Mouse (Mus musculus) cerebellum, adult 9-10 months (tissue): ENCODE measurements around the gene Slc25a47.

ENCODE experiments used
- DNase-seq: peaks from one replicate; pipeline ENCODE4 v3.0.0; 2022

The Slc25a47 gene

DNA sequence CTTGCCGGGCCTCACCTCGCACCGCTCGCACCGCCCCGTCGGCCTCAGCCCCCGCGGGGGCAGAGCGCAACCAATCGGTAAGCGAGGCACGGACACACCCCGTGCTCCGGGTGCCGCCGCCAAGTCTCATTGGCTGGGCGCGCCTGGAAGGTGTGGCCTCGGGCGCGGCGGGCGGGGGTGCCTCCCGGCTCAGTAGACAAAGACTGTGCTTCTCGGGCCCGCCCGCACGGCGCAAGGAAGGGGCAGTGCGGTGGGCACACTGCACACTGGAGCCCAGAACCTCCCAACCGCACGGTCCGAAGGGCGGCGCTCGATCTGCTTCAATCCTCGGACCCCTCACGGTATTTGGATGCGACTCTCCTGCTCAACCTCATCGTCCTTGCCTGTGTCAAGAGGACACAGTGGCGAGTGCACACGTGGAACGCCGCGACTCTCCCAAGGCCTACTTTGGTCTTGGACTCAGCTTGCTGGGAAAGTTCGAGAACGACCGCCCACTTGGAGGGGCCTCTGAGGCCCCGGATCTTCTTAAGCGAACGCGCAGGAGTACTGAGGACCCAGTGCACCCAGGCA, at the start of gene Slc25a47, which contains the start of gene Slc25a29:
Gene Slc25a47 (plus strand): TSS at position 207 of the 570 bp plus-strand sequence.
Gene Slc25a29 (minus strand): TSS at position 44 of the 570 bp plus-strand sequence.
- DNase-seq, result peak; percentile 98

DNA sequence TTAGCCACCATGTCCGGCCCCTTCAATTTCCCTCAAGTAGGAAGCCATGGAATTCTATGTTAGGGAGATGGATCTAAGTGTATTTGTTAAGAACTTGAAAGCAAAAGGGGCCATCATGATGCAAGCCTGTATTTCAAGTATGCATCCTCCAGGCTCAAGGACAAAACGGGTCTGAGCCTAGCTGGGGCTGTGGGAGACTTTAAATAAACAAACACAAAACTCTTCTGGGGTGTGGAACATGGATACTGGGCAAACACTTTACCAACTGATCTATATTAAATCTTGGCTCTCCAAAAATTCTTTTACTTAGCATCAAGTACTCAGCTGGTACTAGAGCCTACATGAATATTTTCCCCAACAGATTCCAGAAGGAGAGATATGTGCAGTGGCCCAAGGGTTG, 48.5 kb upstream of the Slc25a47 start:
- DNase-seq, result peak; percentile 3

DNA sequence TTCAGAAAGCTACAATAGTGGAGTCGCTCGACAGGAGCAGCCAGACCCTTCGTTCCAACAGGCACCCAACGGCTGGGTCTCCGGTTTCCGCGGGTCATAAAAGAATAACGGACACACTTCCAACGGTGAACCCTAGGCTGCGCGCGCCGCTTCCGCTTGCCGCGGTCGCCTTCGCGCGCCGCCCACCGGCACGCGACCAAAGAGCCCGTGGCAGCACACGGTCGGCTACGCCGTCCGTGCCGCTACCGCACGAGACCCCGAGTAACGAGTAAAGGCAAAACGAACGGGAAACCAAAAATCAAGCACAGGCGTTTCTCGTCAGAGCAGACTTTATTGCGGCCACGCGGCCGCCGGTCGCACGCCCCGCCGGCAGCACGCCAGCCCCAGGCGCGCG, 43.7 kb upstream of the Slc25a47 start:
- peak; percentile 82 for DNase-seq

DNA sequence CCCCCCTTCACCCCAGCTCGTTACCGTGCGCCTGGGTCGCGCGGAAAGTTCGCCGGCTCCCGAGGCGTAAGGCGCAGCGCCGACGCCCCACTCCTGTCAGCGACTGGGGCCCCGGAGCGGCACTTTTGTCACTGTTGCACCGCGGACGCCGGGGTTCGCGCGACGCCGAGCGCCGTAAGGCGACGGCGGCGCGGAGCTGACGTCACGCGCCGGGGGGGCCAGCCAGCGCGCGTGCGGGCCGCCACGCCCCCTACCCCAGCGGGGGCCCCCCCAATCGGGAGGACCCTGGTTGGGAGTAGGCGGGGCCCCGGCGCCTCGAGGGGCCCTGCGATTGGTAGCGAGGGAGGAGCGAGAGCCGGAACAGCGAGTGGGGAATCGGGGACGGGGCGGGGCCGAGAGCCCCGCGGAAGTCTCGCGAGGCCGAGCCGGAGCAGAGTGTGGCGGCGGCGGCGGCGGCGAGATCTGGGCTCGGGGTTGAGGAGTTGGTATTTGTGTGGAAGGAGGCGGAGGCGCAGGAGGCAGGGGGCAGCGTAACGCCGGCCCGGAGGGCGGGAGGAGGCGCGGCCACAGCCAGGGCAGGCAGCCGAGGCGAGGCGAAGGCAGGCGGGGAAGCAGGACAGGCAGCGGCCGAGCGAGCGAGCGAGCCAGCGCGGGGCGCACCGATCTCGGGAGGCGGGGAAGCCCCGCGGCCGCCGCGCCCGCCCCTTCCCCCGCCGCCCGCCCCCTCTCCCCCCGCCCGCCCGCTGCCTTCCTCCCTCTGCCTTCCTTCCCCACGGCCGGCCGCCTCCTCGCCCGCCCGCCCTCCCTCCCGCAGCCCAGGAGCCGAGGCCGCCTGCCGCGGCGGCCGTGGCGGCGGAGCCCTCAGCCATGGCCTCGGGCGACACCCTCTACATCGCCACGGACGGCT, 43.0 kb upstream of the Slc25a47 start, which contains the start of gene Yy1:
Gene Yy1 (plus strand): TSS at position 428 of the 907 bp plus-strand sequence.
- peak; percentile 98 for DNase-seq

DNA sequence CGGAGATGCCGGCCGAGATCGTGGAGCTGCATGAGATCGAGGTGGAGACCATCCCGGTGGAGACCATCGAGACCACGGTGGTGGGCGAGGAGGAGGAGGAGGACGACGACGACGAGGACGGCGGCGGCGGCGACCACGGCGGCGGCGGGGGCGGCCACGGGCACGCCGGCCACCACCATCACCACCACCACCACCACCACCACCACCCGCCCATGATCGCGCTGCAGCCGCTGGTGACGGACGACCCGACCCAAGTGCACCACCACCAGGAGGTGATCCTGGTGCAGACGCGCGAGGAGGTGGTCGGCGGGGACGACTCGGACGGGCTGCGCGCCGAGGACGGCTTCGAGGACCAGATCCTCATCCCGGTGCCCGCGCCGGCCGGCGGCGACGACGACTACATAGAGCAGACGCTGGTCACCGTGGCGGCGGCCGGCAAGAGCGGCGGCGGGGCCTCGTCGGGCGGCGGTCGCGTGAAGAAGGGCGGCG, 42.3 kb upstream of the Slc25a47 start:
- peak; percentile 65 for DNase-seq

DNA sequence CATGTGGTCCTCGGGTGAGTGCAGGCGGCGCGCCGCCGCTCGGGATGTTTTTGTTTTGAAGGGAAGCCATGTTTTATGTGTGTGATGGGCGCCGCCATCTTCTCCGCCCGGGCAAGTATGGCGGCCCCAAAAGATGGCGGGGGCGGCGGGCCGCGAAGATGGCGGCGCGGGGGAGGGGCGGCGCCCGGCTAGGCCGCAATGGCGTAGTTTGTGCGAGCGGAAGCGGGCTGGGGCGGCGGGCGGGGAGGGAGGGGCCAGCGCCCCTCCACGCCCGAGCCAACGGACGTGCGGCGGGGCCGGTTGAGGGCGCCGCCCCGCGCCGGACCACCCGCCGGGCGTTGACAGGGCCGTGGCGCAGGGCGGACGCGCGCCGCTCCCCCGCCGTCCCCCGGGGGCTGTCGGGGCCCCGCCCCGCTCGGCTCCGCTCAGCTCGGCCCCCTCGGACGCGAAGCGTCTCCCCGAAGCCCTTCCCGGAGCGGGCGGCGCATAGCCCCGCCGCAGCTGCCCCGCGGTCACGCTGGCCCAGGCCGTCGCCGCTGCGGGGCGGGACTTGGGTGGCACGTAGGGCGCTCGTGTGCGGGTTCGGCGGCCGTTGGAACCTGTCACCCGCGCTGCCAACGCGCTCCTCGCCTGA, 41.7 kb upstream of the Slc25a47 start:
- peak; percentile 83 for DNase-seq

DNA sequence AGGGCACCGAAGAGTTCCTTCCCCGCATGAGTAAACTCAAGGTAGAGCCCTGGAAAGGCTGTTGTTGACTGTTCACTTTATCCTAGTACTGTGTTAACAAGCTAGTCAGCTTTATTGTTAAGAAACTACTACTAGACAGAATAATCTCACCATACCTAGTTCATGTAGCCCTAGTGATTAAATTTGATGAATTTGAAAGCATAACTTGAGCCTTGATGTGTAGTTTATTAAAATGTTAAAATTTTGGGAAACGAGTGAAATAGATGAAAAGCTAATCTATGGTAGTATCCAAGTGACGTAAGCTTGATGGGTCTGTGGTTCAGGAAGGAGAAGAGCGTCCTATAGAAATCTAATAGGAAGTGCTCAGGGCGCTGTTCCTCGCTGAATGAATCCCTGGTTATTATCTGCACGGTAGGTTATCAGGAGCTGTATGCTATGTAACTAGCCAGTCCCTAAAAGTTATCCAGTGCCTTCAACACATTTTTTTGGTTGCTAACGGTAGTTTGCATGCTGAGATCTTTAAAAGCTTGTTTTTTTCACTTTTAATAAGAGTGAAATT, 40.8 kb upstream of the Slc25a47 start:
- DNase-seq, result peak; percentile 52

DNA sequence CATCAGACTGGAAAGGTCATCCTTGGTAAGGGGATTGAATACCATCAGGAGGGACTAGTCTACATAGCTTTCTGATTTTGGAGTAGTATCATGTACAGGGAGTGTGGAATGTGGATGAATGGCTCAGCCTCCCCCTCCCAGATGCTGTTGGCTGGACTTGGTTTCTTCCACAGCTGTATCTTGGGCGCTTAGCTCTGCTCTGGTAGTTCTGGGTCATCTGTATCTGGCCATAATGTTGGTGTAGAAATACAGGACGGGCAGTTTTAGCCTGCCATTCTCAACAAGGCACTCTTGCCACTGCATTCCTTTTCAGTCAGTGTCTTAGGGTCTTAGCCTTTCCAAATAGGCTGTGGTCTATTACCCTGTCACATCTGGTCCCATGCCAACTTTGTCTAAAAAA, 34.2 kb upstream of the Slc25a47 start:
- no peak for DNase-seq

DNA sequence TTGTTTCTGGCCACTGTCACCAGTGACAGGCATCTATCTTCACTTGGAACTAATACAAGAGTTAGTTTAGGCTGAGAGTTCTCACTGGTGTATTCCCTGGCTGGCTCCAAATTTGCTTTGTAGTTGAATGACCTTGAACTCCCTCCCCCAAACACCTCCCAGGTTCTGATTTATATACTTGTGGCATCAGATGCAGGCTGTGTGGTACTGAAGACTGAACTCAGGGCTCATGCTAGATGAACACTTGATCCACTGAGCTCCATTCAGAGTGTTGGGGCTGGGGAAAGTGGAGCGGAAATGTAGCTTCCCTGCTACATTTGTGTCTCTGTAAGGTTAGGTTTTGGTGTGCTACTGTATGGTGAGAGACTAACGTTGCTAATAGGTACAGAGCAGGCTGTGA, 31.5 kb upstream of the Slc25a47 start:
- DNase-seq, result no peak

DNA sequence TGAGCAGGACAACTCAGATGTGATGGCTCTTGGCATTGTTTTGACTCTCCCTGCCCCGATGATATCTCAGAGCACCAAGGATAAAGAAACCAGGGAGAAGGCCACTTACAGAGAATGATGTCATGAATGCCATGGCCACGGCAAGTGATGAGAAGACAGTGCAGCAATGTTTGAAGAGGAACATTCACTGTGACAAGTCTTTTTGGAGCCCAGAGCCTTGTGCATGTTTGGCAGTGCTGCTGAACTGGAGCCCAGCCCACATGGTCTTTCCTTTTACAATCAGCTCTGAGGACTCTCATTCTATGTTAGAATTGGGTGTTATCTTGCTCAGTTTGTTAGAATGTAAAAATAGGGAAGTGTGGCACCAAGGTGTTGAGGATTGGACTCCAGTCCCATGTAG, 27.4 kb upstream of the Slc25a47 start:
- DNase-seq, result no peak

DNA sequence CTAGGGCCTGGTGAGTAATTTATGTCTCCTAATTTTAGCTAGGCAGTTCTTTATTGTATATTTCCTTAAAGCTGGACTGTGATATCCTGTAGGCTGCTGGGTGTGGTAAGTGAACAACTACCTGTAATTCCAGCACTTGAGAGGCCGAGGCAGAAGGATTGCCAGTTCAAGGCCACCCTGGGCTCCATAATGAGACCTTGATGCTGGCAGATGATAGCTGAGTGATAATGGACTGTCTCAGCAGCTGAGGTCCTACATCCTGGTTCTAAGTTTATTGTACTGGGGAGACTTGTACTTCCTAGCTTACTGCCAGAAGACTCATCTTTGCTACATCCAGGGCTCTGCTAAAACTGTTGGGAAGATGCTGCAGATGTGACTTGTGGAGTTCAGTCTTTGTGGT, 26.1 kb upstream of the Slc25a47 start:
- DNase-seq, result no peak

DNA sequence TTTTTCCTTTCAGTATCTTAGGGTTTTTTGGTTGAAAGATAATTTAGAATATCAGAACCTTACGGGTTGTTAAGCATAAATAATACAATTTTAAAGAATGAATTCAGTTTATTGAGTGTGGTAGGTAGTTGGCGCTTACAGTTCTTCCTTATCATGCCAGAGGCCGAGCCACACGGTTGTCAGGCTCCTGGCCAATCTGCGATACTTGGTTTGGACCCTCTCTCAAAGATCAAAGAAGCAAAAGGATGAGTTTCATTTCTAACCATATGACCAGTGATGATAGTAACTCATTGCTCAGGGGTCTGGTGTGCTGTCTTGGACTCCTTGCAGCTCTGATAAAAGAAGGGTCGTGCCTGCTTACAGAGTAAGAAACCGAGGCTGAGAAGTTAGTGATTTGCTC, 25.5 kb upstream of the Slc25a47 start:
- DNase-seq, result no peak

DNA sequence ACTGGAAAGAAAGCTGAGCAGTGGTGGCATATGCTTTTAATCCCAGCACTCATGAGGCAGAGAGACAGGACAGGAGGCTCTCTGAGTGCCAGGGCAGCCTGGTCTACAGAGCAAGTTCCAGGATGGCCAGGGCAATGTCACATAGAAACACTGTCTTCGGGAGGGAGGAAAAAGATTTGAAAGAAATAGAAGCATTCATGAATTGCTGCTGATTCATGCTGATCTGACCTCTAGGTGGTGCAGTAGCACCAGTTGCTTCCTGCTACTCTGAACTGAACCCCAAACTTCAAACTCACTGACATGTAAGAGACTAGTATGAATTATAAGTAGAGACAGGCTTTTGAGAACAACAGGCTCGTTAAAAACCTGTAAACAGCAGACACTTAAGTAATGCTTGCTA, 24.7 kb upstream of the Slc25a47 start:
- peak; percentile 57 for DNase-seq

DNA sequence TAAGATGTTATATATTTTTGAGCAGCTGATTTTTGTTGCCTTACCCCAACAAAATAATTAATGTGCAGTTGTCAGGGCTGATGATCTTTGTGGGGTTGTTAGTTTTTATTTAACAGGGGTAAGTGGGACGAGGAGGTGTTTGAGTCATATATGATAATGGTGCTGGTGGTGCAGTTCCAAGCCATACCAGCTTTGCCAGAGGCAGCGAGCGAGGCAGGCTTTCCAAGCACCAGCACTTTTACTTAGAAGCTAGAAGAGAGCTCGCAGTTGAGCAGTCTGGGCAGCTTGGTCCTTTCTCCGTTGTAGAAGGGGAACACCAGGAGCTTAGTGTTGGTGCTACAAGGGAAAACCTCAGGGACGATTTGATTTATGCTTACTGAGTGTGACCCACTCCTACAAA, 23.4 kb upstream of the Slc25a47 start:
- no peak for DNase-seq

DNA sequence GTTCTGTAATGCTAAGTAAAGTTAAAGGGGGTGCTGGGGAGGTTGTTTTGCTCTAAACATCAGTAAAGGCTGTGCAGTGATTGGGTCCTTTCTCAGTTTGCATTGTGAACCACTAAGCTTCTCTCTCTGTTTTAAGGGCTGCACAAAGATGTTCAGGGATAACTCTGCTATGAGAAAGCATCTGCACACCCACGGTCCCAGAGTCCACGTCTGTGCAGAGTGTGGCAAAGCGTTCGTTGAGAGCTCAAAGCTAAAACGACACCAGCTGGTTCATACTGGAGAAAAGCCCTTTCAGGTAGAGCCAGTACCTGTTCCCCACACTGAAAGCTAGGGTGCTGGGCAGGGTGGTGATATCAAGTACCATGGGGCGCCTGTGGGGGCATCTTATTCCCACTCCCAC, 21.4 kb upstream of the Slc25a47 start:
- DNase-seq, result no peak

DNA sequence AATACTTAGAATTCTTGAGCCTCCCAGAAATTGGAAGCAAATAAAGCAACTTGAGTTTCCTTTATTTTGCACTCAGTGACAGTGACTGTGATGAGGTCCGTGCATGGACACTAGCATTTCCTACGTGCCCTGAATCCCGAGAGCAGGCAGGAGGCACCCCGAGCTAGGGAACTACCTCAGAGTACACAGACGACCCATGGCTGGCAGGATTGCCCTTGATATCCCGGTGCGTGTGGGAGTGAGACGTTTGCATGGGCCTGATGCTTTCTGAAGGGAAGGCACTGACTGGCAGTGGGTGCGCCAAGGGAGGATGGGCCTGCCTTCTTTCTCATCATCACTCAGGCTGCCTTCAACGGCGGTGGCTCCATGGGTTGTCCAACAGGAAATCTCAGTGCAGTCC, 19.3 kb upstream of the Slc25a47 start:
- DNase-seq, result no peak

DNA sequence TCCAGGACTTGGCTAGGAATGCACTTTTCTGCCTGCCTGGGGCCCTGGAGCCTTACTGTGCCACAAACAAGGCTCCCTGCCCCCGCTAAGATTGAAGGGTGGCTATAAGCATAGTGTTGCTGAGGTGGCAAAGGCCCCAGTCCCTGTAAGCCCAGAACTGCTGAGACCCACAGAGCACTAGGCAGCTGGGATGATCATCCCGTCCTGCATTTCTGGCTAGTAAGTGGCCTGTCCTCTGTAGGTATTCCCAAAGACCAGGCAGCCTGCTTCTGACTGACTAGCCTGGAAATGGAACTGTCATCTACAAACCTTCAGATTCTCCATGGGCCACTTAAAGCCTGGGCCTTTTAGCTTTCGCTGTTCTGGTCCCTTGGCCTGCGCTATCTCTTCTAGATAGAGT, 15.4 kb upstream of the Slc25a47 start:
- no peak for DNase-seq

DNA sequence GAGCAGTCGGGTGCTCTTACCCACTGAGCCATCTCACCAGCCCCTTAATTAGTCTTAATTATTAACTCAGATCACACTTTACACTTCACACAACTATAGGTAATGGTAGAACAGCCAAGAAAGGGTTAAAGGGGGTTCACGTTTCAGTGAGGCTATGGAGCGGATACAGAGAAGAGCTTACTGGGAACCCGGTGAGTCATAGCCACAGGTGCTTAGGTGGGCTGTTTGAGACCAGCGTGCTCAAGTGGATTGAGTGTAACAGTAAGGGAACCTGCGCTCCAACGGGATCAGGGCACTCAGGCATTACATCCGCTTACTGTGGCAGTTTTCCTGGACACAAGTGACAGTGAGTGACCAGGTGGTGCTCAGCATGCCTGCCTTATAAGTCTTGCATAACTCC, 12.8 kb upstream of the Slc25a47 start:
- peak; percentile 22 for DNase-seq

DNA sequence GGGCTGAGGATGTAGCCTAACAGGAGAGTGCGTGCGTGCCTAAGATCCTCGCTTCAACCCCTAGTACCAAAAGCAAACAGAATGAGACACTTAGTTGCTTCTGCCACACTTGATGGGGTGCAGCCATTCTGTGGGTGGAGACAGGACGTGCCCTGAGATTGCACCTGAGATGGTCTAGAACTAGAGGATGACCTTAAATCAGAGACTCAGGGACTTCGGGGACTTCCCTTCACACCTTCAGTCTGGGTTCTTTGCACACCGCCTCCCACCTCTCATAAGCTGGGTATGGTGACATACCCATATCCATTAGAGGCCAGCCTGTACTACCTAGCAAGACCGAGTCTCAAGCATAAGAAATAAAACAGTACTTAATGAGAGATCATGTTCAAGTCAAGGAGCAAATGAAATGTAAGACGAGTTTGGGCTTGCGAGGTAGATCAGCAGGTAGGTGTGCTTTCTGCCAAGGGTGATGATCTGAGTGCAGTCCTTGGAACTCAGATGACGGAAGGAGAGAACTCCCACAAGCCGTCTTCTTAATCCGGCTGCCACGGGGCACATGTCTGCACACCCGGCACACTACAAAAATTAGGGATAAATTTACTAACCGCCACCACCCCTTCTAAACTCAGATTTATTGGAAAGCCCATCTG, 11.5 kb upstream of the Slc25a47 start:
- no peak for DNase-seq

DNA sequence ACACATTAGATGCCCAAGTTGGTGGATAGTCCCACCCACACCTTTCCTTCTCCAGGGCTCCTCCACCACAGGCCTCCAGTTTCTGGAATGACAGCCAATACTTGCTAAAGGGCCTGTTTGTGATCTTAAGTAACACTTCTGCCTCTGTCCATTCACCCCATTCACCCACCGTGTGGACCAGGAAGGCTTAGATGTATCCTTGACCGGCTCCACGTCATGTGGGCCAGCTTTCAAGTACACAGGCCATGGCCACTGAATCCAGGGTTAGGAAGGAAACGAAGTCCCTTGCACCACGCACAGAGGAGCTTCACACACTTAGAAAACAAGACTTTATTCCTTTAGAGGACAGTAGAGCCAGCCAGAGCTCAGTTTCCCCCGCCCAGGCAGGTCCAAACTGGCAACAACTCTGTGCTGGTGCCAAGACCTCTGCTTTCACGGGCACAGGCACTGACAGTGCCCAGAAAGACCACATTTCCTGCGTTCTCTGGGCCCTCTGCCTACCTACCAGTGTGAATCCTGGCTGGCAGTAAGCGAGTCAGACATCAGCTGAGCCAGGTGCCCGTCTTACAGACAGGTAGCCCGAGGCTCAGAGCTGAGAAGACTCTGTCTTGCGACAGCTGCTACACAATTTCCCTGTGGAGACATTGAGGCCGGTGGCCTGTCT, 10.2 kb upstream of the Slc25a47 start:
- peak; percentile 46 for DNase-seq

DNA sequence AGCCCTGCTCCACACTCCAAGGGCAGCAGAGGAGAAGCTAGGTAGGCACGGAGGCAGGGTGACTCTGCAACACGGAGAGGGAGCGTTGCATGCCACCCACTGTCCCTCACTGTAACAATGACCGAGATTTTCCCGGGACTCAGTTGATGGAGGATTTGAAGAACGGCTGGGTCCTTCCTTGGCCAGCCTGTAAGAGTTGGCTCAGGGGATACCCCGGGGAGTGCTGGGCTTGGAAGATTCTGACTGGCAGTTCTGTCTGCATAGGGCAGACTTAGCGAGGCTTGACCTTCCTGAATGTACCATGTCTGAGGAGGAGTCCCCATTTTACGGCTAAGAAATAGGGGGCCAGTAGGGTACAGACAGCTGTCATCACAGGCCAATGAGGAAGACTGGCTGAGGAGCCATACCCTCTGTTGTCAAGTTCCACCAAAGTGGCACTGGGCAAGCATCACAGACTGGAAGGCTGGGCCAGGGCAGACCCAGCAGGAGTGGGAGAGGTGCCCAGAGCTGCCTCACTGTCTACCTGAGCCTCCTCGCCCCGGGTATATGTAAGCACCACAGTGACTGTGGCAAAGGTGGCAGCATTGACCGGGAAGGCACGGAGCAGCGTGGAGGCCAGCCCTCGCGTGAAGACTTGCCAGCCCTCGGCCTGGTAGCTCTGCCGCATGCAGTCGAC, 9.4 kb upstream of the Slc25a47 start:
- DNase-seq, result peak; percentile 93
